Mouse (Mus musculus): ENCODE results near the gene Fryl. TPM values are rescaled to one million over a fixed set of nuclear protein-coding genes. Genes with fewer than 3 reads are reported as not detected.
A peak's percentile ranks its signal among the peaks of the same experiment; 100 is the strongest.

Fryl gene
- polyA plus RNA-seq, 1 experiment: 27.6 TPM

DNA sequence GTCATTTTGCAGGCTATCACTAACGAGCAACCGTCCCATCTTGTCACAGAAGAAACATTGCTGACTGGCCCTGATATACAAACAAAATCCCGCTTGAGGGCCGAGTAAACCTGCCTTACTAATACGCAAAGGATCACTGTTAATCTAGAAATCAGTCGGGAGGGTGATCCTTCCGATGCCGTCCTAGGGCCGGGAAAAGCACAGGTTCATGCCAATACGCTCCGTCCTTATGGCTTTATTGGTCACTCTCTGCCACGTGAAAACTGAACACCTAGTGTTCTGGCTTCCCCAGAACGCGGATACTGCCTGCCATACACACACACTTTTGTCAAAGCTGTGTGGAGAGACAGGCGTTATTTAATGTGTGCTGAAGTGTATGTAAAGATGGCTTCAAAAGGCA is 44.5 kb downstream of the Fryl start:
- Histone ChIP-seq H3K4me1 (peaks cover 31% of the 10 kb centered on the region), H3K4me3 (replicated peaks) (no peak overlapping the region), H3K36me3 (replicated peaks; ENCODE audit: low read length) (peaks cover 86% of the 10 kb centered on the region), H3K9me3 (no peaks in the 10 kb centered on the region), H3K27me3 (replicated peaks) (no peaks in the 10 kb centered on the region)
- TF ChIP-seq FLI1 (IDR thresholded peaks at IDR 0.05; ENCODE audit: low read length): no peak
- no peak for TF ChIP-seq GATA1 (IDR thresholded peaks at IDR 0.05; ENCODE audit: borderline replicate concordance, low read length)

DNA sequence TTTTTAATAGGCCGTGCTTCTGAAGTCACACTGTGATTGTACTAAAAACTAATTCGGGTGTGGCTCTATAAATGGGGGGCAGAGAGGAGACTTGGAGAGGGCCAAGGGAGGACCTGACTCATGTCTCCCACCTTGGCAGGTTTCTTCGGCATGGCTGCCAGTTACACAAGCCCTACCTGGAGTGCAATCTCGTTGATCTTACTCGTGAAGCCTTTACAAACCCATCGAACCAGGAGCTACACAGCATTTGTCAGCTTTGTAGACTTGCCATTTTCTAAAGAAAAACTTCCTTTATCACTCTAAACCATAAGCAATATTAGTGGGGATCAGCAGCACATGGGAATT is 45.5 kb downstream of the Fryl start:
- H3K4me3 ChIP-seq (replicated peaks): no peak overlapping the region
- H3K36me3 ChIP-seq (replicated peaks; ENCODE audit: low read length): peaks cover 84% of the 10 kb centered on the region
- H3K4me1 ChIP-seq: peaks cover 31% of the 10 kb centered on the region

DNA sequence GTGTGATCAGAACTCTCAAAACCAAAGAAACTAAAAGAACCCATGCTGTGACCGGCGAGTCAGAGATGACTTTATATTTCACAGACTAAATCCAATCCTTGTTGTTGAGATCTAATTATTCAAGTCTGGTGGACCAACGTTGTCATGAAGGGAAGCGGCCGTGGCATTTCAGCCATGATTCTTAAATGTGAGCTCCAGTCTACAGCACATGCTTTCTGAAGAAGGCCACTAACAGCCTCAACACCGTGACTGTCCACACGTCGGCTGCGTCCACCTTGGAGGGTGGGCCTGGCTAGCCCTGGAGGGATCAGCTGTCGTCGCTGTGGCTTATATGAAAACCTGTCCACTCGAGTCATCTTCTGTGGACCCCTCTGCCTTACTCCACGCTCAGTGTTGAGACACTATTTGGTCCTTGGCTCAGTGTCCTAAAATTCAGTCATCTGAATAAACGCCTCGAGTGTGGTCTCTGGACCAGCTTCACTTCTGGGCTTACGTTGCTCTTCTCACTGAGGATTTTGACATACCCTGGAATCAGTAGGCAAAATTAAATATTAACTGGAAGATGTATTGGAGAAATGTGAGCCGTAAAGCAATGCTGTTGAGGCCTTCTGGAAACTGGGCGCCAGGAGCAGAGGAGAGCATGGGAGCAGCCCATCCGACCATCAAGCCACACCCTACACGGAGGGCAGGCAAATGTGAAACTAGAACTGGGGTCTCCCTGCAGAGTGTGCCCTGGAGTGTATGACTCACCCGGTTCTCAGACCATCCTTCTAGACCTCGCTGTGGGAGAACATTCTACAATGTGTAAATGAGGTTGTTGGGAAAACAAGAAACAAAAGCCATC is 46.1 kb downstream of the Fryl start:
- Histone ChIP-seq H3K9me3 (no peaks in the 10 kb centered on the region), H3K36me3 (replicated peaks; ENCODE audit: low read length) (peaks cover 83% of the 10 kb centered on the region), H3K4me1 (peaks cover 30% of the 10 kb centered on the region), H3K27me3 (replicated peaks) (no peaks in the 10 kb centered on the region), H3K4me3 (replicated peaks) (peak overlapping the region; percentile 6)
- no peak for TF ChIP-seq FLI1 (IDR thresholded peaks at IDR 0.05; ENCODE audit: low read length)
- no peak for TF ChIP-seq GATA1 (IDR thresholded peaks at IDR 0.05; ENCODE audit: borderline replicate concordance, low read length)

More for the DNA sequence above, 45.5 kb downstream of the Fryl start:
- Histone ChIP-seq H3K27me3 (replicated peaks) (no peaks in the 10 kb centered on the region), H3K9me3 (no peaks in the 10 kb centered on the region)
- TF ChIP-seq GATA1 (IDR thresholded peaks at IDR 0.05; ENCODE audit: borderline replicate concordance, low read length): no peak
- TF ChIP-seq FLI1 (IDR thresholded peaks at IDR 0.05; ENCODE audit: low read length): no peak

DNA sequence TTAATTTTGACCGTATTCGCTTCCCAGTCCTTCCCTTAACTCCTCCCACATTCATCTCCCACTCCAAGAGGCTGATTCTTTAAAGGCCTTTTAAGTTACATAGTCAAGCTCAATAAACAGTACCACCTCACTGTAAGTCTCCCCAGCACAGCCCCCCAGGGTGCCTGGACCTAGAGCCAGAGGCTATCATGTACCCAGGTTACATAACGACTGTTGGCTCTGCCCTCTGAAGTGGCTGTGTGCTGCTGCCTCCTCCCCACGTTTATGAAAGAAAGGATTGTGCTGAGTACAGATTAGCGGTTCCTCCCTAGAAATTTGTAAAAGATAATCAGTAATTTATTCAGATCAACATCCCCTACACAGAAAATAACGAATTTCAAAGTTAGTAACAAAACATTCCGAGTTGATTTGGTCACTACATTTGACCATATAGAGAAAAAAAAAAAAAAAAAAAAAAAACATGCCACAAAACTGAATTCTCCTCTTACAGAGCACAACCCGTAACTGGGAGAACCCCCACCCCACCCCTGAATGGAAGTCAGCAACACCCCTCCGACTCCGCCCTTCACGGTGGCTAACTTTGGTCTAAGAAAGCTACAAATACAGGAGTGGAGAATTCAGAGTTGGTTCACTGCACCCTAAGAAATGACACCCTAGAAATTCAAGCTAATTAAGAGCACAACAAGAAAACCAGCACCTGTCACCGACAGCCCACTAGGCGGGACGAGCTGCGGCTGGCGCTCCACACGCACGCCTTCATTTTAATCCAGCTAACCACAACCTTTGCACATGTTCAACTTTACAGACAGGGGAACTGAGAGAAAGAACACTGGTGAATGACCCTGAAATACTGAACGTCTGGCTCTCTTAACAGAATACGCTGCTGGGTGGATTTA is 47.0 kb downstream of the Fryl start:
- no peaks in the 10 kb centered on the region for H3K9me3 ChIP-seq
- H3K4me1 ChIP-seq: peaks cover 31% of the 10 kb centered on the region
- H3K27me3 ChIP-seq (replicated peaks): no peaks in the 10 kb centered on the region
- TF ChIP-seq FLI1 (IDR thresholded peaks at IDR 0.05; ENCODE audit: low read length) (no peak), GATA1 (IDR thresholded peaks at IDR 0.05; ENCODE audit: borderline replicate concordance, low read length) (no peak)
- peaks cover 82% of the 10 kb centered on the region for H3K36me3 ChIP-seq (replicated peaks; ENCODE audit: low read length)
- no peak overlapping the region for H3K4me3 ChIP-seq (replicated peaks)

DNA sequence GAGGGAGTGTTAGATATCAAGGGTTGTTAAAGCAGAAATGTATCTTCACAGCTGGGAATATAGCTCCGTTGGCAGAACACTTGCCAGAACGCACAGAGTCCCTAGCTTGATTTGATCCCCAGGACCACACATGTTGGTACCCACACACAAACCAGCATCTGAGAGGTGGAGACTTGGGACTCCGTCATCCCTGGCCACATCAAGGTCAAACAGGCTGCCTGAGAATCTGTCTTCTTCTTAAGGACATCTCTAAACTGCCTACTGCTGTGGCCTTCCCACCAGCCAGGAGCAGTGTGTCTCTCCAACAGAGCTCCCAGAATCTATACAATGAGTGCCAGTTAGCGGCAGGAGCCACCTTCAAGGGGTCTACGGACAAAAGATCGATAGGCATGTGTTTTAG is 47.8 kb downstream of the Fryl start:
- peaks cover 81% of the 10 kb centered on the region for H3K36me3 ChIP-seq (replicated peaks; ENCODE audit: low read length)
- H3K27me3 ChIP-seq (replicated peaks): no peaks in the 10 kb centered on the region
- peaks cover 25% of the 10 kb centered on the region for H3K4me1 ChIP-seq
- no peak overlapping the region for H3K4me3 ChIP-seq (replicated peaks)
- no peaks in the 10 kb centered on the region for H3K9me3 ChIP-seq
- no peak for TF ChIP-seq FLI1 (IDR thresholded peaks at IDR 0.05; ENCODE audit: low read length)
- no peak for TF ChIP-seq GATA1 (IDR thresholded peaks at IDR 0.05; ENCODE audit: borderline replicate concordance, low read length)

DNA sequence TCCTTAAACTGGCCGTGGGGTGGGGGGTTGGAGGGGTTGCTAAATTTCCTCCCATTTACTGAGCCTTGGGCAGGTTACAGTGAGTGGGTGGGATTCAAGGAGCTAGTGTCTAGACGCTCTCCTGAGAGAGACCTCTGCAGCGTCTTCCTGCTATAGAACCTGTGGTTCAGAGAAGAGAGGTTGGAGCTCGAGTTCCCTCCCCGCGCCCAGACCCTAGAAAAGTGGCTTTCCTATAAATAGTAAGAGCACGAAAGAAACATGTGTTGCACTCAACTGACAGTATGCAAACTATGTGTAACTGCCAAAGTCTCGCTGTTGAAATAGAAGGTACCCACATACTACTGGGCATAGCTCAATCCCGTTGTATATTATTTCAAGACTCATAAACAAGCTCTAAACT is 49.7 kb downstream of the Fryl start:
- Histone ChIP-seq H3K27me3 (replicated peaks) (no peaks in the 10 kb centered on the region), H3K4me1 (peaks cover 31% of the 10 kb centered on the region), H3K36me3 (replicated peaks; ENCODE audit: low read length) (peaks cover 72% of the 10 kb centered on the region), H3K4me3 (replicated peaks) (no peak overlapping the region), H3K9me3 (no peaks in the 10 kb centered on the region)
- TF ChIP-seq FLI1 (IDR thresholded peaks at IDR 0.05; ENCODE audit: low read length) (no peak), GATA1 (IDR thresholded peaks at IDR 0.05; ENCODE audit: borderline replicate concordance, low read length) (no peak)

DNA sequence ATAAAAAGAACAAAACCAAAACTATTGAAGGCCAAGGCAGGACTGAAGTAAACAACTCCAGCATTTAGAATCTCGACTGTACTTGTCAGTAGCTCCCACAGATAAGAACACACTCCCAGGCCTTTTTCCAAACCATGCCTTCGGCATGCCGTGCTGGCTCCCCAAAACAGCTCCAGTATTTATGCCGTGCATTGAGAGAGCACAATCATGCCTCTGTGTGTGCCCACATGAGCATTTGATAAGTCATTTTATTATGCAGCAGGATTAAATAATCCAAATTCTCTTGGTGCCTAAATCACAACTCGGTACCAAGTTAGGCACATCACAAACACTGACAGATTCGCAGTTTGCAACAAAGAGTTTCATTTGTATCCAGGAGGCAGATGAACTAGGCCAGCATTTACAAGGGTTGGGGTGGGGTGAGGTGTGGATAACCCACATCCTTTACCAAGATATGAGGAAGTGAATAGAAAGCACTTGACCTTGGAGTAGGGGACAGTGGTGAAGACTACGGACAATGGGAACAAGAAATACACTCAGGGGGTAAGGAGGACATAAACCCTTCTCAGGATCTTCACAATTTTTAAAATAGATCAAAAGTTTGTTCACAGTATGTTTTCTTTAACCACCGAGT is 50.3 kb downstream of the Fryl start:
- TF ChIP-seq FLI1 (IDR thresholded peaks at IDR 0.05; ENCODE audit: low read length) (no peak), GATA1 (IDR thresholded peaks at IDR 0.05; ENCODE audit: borderline replicate concordance, low read length) (no peak)
- no peak overlapping the region for H3K4me3 ChIP-seq (replicated peaks)

DNA sequence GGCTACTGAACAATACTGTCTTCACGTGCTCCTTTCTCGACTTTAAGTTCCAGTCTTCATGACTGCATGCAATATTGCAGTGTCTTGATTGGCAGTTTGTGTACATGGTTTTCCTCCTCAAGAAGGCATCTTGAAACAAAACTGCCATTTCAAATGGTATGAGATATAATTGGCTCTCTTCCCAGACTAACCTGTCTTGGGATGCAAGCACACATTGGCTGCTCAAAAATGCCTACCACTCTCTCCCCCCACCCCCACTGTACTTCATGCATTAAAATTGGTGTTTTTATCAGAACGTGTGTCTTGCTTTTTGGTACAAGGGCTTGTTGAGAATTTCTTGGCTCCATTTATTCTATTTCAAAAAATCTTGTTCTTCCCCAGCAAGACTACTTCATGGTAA is 51.4 kb downstream of the Fryl start:
- H3K36me3 ChIP-seq (replicated peaks; ENCODE audit: low read length): peaks cover 55% of the 10 kb centered on the region
- H3K4me3 ChIP-seq (replicated peaks): no peak overlapping the region
- TF ChIP-seq GATA1 (IDR thresholded peaks at IDR 0.05; ENCODE audit: borderline replicate concordance, low read length): no peak
- TF ChIP-seq FLI1 (IDR thresholded peaks at IDR 0.05; ENCODE audit: low read length): no peak
- no peaks in the 10 kb centered on the region for H3K27me3 ChIP-seq (replicated peaks)
- peaks cover 46% of the 10 kb centered on the region for H3K4me1 ChIP-seq
- no peaks in the 10 kb centered on the region for H3K9me3 ChIP-seq

More for the DNA sequence above, 50.3 kb downstream of the Fryl start:
- Histone ChIP-seq H3K36me3 (replicated peaks; ENCODE audit: low read length) (peaks cover 66% of the 10 kb centered on the region), H3K9me3 (no peaks in the 10 kb centered on the region), H3K4me1 (peaks cover 35% of the 10 kb centered on the region), H3K27me3 (replicated peaks) (no peaks in the 10 kb centered on the region)

DNA sequence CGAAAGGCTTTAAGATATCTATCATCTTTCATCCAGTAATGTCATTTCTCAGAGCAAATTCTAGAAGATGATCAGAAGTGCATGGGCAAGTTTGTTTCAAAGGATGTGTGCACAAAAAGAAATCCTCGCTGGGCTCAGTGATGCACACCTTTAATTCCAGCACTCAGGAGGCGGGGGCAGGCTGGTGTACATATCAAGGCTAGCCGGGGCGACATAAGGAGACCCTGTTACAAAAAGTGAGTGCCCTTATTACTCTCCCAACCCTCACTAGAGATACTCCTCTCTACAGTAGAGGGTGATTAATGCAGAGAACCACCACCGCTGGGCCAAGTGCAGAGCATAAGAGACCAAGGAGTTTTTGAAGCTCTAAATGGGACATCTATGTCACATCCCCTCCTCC is 53.9 kb downstream of the Fryl start:
- H3K4me1 ChIP-seq: peaks cover 51% of the 10 kb centered on the region

More for the DNA sequence above, 53.9 kb downstream of the Fryl start:
- H3K36me3 ChIP-seq (replicated peaks; ENCODE audit: low read length): peaks cover 47% of the 10 kb centered on the region
- H3K9me3 ChIP-seq: no peaks in the 10 kb centered on the region; the same call in 1 of the 2 replicates
- H3K27me3 ChIP-seq (replicated peaks): no peaks in the 10 kb centered on the region
- TF ChIP-seq GATA1 (IDR thresholded peaks at IDR 0.05; ENCODE audit: borderline replicate concordance, low read length) (no peak), FLI1 (IDR thresholded peaks at IDR 0.05; ENCODE audit: low read length) (no peak)
- no peak overlapping the region for H3K4me3 ChIP-seq (replicated peaks)
